In the genomic region with DNA sequence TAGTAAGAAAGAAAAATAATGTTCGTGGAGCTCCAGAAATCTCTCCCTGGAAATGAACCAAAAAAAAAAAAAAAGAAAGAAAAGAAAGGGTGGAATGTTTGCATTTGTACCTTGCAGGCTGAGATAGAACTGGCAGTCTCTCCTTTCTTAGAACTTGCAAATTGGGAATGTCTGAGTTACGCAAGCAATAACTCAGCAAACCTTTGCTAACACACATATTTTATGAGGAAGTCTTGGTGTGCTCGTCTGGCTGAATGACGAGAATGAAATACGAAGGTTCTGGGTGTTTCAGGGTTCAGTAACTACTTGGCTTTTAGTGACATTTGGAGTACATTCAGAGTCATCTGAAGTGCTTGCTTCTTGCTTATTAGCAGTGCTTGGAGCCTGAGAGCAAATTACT, we compare ENCODE assay signal across 23 mouse cellular contexts.
DNase-seq lines count a peak whose midpoint lies in the region; ATAC-seq lines count a peak whose summit lies in the region.
"Had no signal": no experiment of that assay in that cellular context is flagged by ENCODE, and none has a peak within 500 bp of the region (broad histone marks: within the 10 kb centered on the region; RNA-seq: fewer than 3 reads in every experiment).

No protein-coding gene starts in this region.

- H3K27ac ChIP-seq in embryonic facial prominence, embryonic 14.5 days (replicated peaks; ENCODE audit: low read depth, low read length): no peak overlapping the region
- no peak overlapping the region for H3K27ac ChIP-seq in embryonic facial prominence, embryonic 10.5 days (replicated peaks)
- H3K27ac ChIP-seq in lung, embryonic 15.5 days: 0 out of 2 replicates have a peak overlapping the region, but pooled peaks have one; percentile 25
- H3K27ac ChIP-seq: embryonic facial prominence, embryonic 13.5 days; hindbrain, embryonic 10.5 days; hindbrain, embryonic 15.5 days had no signal

- no peak overlapping the region for H3K4me3 ChIP-seq in embryonic facial prominence, embryonic 14.5 days (ENCODE audit: low read depth, low read length)
- no peak overlapping the region for H3K4me3 ChIP-seq in embryonic facial prominence, embryonic 10.5 days
- H3K4me3 ChIP-seq in lung, embryonic 15.5 days: no peak overlapping the region
- H3K4me3 ChIP-seq: embryonic facial prominence, embryonic 13.5 days; hindbrain, embryonic 10.5 days; hindbrain, embryonic 15.5 days had no signal

- no peaks in the 10 kb centered on the region for H3K27me3 ChIP-seq in embryonic facial prominence, embryonic 14.5 days (replicated peaks; ENCODE audit: control insufficient read depth, insufficient read depth, low read length)
- no peaks in the 10 kb centered on the region for H3K27me3 ChIP-seq in embryonic facial prominence, embryonic 10.5 days (replicated peaks; ENCODE audit: low read depth, poor library complexity, severe bottlenecking)
- H3K27me3 ChIP-seq in lung, embryonic 15.5 days: no peaks in the 10 kb centered on the region
- H3K27me3 ChIP-seq: embryonic facial prominence, embryonic 13.5 days; hindbrain, embryonic 15.5 days had no signal

- no peaks in the 10 kb centered on the region for H3K4me1 ChIP-seq in embryonic facial prominence, embryonic 14.5 days (ENCODE audit: control insufficient read depth, insufficient read depth, low read length)
- no peaks in the 10 kb centered on the region for H3K4me1 ChIP-seq in embryonic facial prominence, embryonic 10.5 days
- H3K4me1 ChIP-seq in lung, embryonic 15.5 days: no peaks in the 10 kb centered on the region
- H3K4me1 ChIP-seq: embryonic facial prominence, embryonic 13.5 days; hindbrain, embryonic 10.5 days; hindbrain, embryonic 15.5 days had no signal

- H3K4me2 ChIP-seq in embryonic facial prominence, embryonic 14.5 days (ENCODE audit: low read depth, low read length): no peak overlapping the region
- H3K4me2 ChIP-seq in lung, embryonic 15.5 days: no peak overlapping the region
- H3K4me2 ChIP-seq: embryonic facial prominence, embryonic 13.5 days; heart, embryonic 11.5 days; hindbrain, embryonic 15.5 days had no signal

- H3K9ac ChIP-seq in embryonic facial prominence, embryonic 14.5 days (ENCODE audit: low read depth, low read length): no peak overlapping the region
- no peak overlapping the region for H3K9ac ChIP-seq in lung, embryonic 15.5 days
- H3K9ac ChIP-seq: embryonic facial prominence, embryonic 13.5 days; forebrain, postnatal 0 days; hindbrain, embryonic 15.5 days had no signal

- H3K9me3 ChIP-seq in embryonic facial prominence, embryonic 14.5 days (ENCODE audit: control insufficient read depth, low read length): no peaks in the 10 kb centered on the region
- no peaks in the 10 kb centered on the region for H3K9me3 ChIP-seq in embryonic facial prominence, embryonic 10.5 days
- no peaks in the 10 kb centered on the region for H3K9me3 ChIP-seq in lung, embryonic 15.5 days
- H3K9me3 ChIP-seq: embryonic facial prominence, embryonic 13.5 days; hindbrain, embryonic 10.5 days; hindbrain, embryonic 15.5 days had no signal

- peak; percentile 23 for DNase-seq in embryonic facial prominence, embryonic 14.5 days (ENCODE audit: low spot score)
- no peak for DNase-seq in embryonic facial prominence, embryonic 10.5 days (ENCODE audit: low spot score)
- DNase-seq in lung, postnatal 14 days: no peak
- DNase-seq in lung, postnatal 25 days (ENCODE audit: low spot score): peak; percentile 0
- DNase-seq in lung, postnatal 4 days: no peak
- peak; percentile 34 for DNase-seq in telencephalon, adult 2 months (ENCODE audit: low read depth, low spot score)
- no peak for DNase-seq in adrenal gland, adult 18-20 months (ENCODE audit: low spot score in 2 of 2)
- DNase-seq: adrenal gland, postnatal 10 days; adrenal gland, postnatal 36 days; cerebellum, adult 11 months; cerebellum, adult 2 months; cerebellum, adult 9-11 months; cerebellum, postnatal 25 days; forebrain, postnatal 0 days; gastrocnemius, postnatal 10 days; gastrocnemius, postnatal 36 days had no signal

- H3K36me3 ChIP-seq in embryonic facial prominence, embryonic 14.5 days (ENCODE audit: control insufficient read depth, insufficient read depth, low read length): no peaks in the 10 kb centered on the region
- no peaks in the 10 kb centered on the region for H3K36me3 ChIP-seq in embryonic facial prominence, embryonic 10.5 days (replicated peaks)
- no peaks in the 10 kb centered on the region for H3K36me3 ChIP-seq in lung, embryonic 15.5 days
- H3K36me3 ChIP-seq: embryonic facial prominence, embryonic 13.5 days; hindbrain, embryonic 10.5 days; hindbrain, embryonic 15.5 days had no signal

- 67% methylated on average over 5 of the region's 5 CpGs for WGBS in embryonic facial prominence, embryonic 14.5 days
- 91% methylated on average over 5 of the region's 5 CpGs for WGBS in embryonic facial prominence, embryonic 10.5 days
- WGBS in lung, embryonic 15.5 days: 46% methylated on average over 5 of the region's 5 CpGs

- no peak for ATAC-seq in embryonic facial prominence, embryonic 14.5 days (ENCODE audit: low read depth)
- no peak for ATAC-seq in lung, embryonic 15.5 days (ENCODE audit: borderline replicate concordance, extremely low read depth, low FRiP score, low TSS enrichment)
- ATAC-seq: activated CD4-positive, CD25-positive, alpha-beta regulatory T cell, adult 4 months; forebrain, embryonic 14.5 days; forebrain, postnatal 0 days had no signal

Comparison
In these comparisons a context has a peak if more than half of its experiments do, and no peak if none do; other contexts are left out.
1. DNase-seq: peak in embryonic facial prominence, embryonic 14.5 days (single experiment), lung, postnatal 25 days (single experiment) and telencephalon, adult 2 months (single experiment); none in embryonic facial prominence, embryonic 10.5 days (single experiment), lung, postnatal 14 days (single experiment), lung, postnatal 4 days (0 of 2) and adrenal gland, adult 18-20 months (0 of 2).